8 mouse cellular contexts compared by ENCODE assay signal in genomic region chr13:28663950-28664681, GRCm38 (mm10).
DNase-seq lines count a peak whose midpoint lies in the region; ATAC-seq lines count a peak whose summit lies in the region.

No protein-coding gene starts in this region.

- H3K27ac ChIP-seq in forebrain, embryonic 16.5 days (ENCODE audit: low read length), result peak overlapping the region; percentile 53
- H3K27ac ChIP-seq in midbrain, embryonic 13.5 days, result peak overlapping the region; percentile 68

- ATAC-seq in forebrain, embryonic 16.5 days, result peak; percentile 72
- ATAC-seq in midbrain, embryonic 13.5 days, result peak; percentile 91

- H3K36me3 ChIP-seq in forebrain, embryonic 16.5 days (ENCODE audit: control insufficient read depth, insufficient read depth), result no peaks in the 10 kb centered on the region
- no peaks in the 10 kb centered on the region for H3K36me3 ChIP-seq in midbrain, embryonic 13.5 days

- no peaks in the 10 kb centered on the region for H3K27me3 ChIP-seq in forebrain, embryonic 16.5 days (replicated peaks; ENCODE audit: control insufficient read depth, insufficient read depth, low read length)
- H3K27me3 ChIP-seq in midbrain, embryonic 13.5 days, result no peaks in the 10 kb centered on the region

- no peak overlapping the region for H3K4me3 ChIP-seq in forebrain, embryonic 16.5 days (replicated peaks; ENCODE audit: low read length)
- H3K4me3 ChIP-seq in midbrain, embryonic 13.5 days (replicated peaks), result no peak overlapping the region

- 20% methylated on average over 7 of the region's 7 CpGs for WGBS in forebrain, embryonic 16.5 days
- WGBS in midbrain, embryonic 13.5 days, result 26% methylated on average over 7 of the region's 7 CpGs

- no peaks in the 10 kb centered on the region for H3K9me3 ChIP-seq in forebrain, embryonic 16.5 days (ENCODE audit: control insufficient read depth, low read length)
- H3K9me3 ChIP-seq in midbrain, embryonic 13.5 days, result no peaks in the 10 kb centered on the region

- peak; percentile 46 to 62 for DNase-seq in cerebellum, postnatal 10 days
- DNase-seq in cerebellum, adult 11-12 months, result no peak
- peak; percentile 22 for DNase-seq in CD4-positive helper T cell, adult 2 months (ENCODE audit: low read depth, low spot score)
- no peak for DNase-seq in spleen, postnatal 14 days (ENCODE audit: low spot score in 2 of 2)
- no peak for DNase-seq in spleen, postnatal 4 days (ENCODE audit: low spot score in 2 of 2)
- no peak for DNase-seq in right cerebral cortex, postnatal 10 days (ENCODE audit: low spot score in 2 of 2)

- H3K4me1 ChIP-seq in forebrain, embryonic 16.5 days (replicated peaks; ENCODE audit: control insufficient read depth, insufficient read depth, low read length), result peaks cover 25% of the 10 kb centered on the region
- peaks cover 29% of the 10 kb centered on the region for H3K4me1 ChIP-seq in midbrain, embryonic 13.5 days (replicated peaks)

- H3K4me2 ChIP-seq in forebrain, embryonic 16.5 days (ENCODE audit: low read length), result no peak overlapping the region
- no peak overlapping the region for H3K4me2 ChIP-seq in midbrain, embryonic 13.5 days (replicated peaks)

- no peak overlapping the region for H3K9ac ChIP-seq in forebrain, embryonic 16.5 days (replicated peaks; ENCODE audit: low read depth, low read length)
- no peak overlapping the region for H3K9ac ChIP-seq in midbrain, embryonic 13.5 days (replicated peaks)

Comparison
In these comparisons a context has a peak if more than half of its experiments do, and no peak if none do; other contexts are left out.
1. DNase-seq: peak in cerebellum, postnatal 10 days (2 of 2) and CD4-positive helper T cell, adult 2 months (single experiment); none in cerebellum, adult 11-12 months (single experiment), spleen, postnatal 14 days (0 of 2), spleen, postnatal 4 days (0 of 2) and right cerebral cortex, postnatal 10 days (0 of 2).